Mouse (Mus musculus) neural tube, embryonic 13.5 days (tissue): ENCODE data around the gene Fthl17c. TPM values are rescaled to one million over a fixed set of nuclear protein-coding genes. Genes with fewer than 3 reads are reported as not detected.
"Not testable (repeated sequence)": the region's sequence is repeated elsewhere in the genome, so short reads cannot be mapped to it uniquely, and the experiment has no call there.

Source experiments
- ATAC-seq: fragments of 200-750 bp; cut with Nextera tagmentation; 2 replicates; pipeline ENCODE4 v1.8.0; 2017; ENCODE audit warnings: low read depth, mild to moderate bottlenecking, moderate TSS enrichment, moderate library complexity
- H3K27ac ChIP-seq: fragments of 300-500 bp; sonication (generic); replicated peaks from 2 replicates; pipeline ENCODE4 v1.5.1; 2015; ENCODE audit warnings: moderate library complexity, mild to moderate bottlenecking, inconsistent platforms
- H3K27me3 ChIP-seq: fragments of 300-500 bp; sonication (generic); 2 replicates; pipeline ENCODE4 v1.6.1; 2015; ENCODE audit warnings: mild to moderate bottlenecking, inconsistent platforms
- H3K36me3 ChIP-seq: fragments of 300-500 bp; sonication (generic); 2 replicates; pipeline ENCODE4 v1.6.1; 2015; ENCODE audit warnings: mild to moderate bottlenecking, inconsistent platforms
- H3K4me1 ChIP-seq: fragments of 300-500 bp; sonication (generic); replicated peaks from 2 replicates; pipeline ENCODE4 v1.6.1; 2015; ENCODE audit warnings: inconsistent platforms
- H3K4me2 ChIP-seq: fragments of 300-500 bp; sonication (generic); 2 replicates; pipeline ENCODE4 v1.6.1; 2015; ENCODE audit warnings: inconsistent platforms, mild to moderate bottlenecking, moderate library complexity
- H3K4me3 ChIP-seq: fragments of 300-500 bp; sonication (generic); 2 replicates; pipeline ENCODE4 v1.5.1; 2015; ENCODE audit warnings: mild to moderate bottlenecking, inconsistent platforms
- H3K9ac ChIP-seq: fragments of 300-500 bp; sonication (generic); 2 replicates; pipeline ENCODE4 v1.6.1; 2015; ENCODE audit warnings: moderate library complexity, mild to moderate bottlenecking, inconsistent platforms
- H3K9me3 ChIP-seq: fragments of 300-500 bp; sonication (generic); 2 replicates; pipeline ENCODE4 v1.6.1; 2016; ENCODE audit warnings: inconsistent platforms
- WGBS: fragments of 180-500 bp; shearing (Covaris S2); methylation state at CpG from one replicate; pipeline ENCODE4 v1.1.7; 2015; 5-methylcytosine and 5-hydroxymethylcytosine counted together
- polyA plus RNA-seq: library from polyadenylated mRNA; unstranded; fragments of >200 nt; fragmentation: Nextera tagmentation; extraction: Ambion mirVana; gene quantifications from 2 replicates; pipeline ENCODE4 v1.2.1, GENCODE M21; 2015

The Fthl17c gene
- polyA plus RNA-seq, result not detected in 2 replicates

DNA sequence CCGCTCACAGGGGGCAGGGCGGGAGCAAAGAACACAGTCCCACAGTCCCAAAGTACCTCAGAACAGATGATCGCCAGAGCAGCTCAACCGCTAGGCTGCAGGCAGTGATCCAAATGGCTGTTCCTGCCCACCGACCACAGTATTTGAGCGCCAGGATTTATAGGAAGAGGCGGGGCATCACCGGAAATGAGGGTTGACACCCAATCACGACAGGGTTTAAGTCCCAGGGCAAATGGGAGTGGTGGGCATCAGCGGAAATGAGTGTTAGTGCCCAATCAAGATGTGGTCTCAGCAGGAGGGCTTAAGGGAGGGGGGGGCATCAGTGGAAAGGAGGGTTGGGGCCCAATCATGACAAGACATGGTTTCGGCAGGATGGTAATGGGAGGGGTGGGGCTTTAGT, at the start of gene Fthl17c:
Fthl17c (minus strand) TSS at position 101 of the 400 bp plus-strand sequence.
- not testable (repeated sequence) for H3K27ac ChIP-seq, H3K27me3 ChIP-seq, H3K4me1 ChIP-seq, H3K36me3 ChIP-seq, H3K4me2 ChIP-seq, ATAC-seq, H3K9ac ChIP-seq, H3K9me3 ChIP-seq, H3K4me3 ChIP-seq
- WGBS, result no CpG with 5 or more reads among the region's 11 CpGs

DNA sequence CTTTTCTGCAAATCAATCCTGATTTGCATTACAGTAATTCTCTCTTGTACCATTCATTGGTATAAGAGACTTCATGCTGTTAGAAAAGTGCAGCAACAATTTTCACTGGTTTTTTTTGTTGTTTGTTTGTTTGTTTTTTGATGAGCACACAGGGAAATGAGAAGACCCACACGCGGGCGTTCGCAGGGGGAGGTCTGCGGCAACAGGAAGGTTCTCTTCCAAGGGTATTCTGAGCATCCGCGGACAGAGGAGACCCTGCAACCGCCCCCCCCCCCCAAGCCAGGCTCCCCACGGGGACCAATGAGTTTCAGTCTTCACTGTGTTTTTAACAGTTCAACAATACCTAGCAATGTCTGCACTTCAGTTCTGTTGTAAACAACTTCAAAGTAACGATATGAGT, 43.1 kb upstream of the Fthl17c start:
- no peak overlapping the region for H3K4me2 ChIP-seq
- 61% methylated on average over 10 of the region's 10 CpGs for WGBS
- H3K27ac ChIP-seq, result no peak overlapping the region
- no peak overlapping the region for H3K4me3 ChIP-seq
- H3K27me3 ChIP-seq, result no peaks in the 10 kb centered on the region
- H3K9me3 ChIP-seq, result no peaks in the 10 kb centered on the region
- H3K9ac ChIP-seq, result no peak overlapping the region
- no peaks in the 10 kb centered on the region for H3K4me1 ChIP-seq
- no peak for ATAC-seq
- no peaks in the 10 kb centered on the region for H3K36me3 ChIP-seq

DNA sequence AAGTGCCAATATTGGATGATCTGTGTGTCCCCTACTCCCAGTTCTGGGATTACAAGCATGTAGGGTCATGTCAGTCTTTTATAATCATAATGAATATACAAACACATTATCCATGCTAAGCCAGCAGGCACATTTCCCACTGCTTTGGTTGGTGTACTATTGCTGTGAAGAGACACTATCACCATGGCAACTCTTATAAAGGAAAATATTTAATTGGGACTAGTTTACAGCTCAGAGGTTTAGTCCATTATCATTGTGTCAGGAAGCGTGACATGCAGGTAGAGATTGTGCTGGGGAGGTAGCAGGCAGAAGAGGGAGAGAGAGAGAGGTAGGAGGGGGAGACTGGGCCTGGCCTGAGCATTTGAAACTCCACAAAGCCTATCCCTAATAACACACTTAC, 39.7 kb upstream of the Fthl17c start:
- no peak overlapping the region for H3K4me2 ChIP-seq
- ATAC-seq, result no peak
- no peak overlapping the region for H3K4me3 ChIP-seq
- H3K9me3 ChIP-seq, result no peaks in the 10 kb centered on the region
- H3K36me3 ChIP-seq, result no peaks in the 10 kb centered on the region
- 63% methylated on average over 1 of the region's 1 CpGs for WGBS
- no peaks in the 10 kb centered on the region for H3K27me3 ChIP-seq
- no peak overlapping the region for H3K27ac ChIP-seq
- H3K4me1 ChIP-seq, result no peaks in the 10 kb centered on the region
- H3K9ac ChIP-seq, result no peak overlapping the region

DNA sequence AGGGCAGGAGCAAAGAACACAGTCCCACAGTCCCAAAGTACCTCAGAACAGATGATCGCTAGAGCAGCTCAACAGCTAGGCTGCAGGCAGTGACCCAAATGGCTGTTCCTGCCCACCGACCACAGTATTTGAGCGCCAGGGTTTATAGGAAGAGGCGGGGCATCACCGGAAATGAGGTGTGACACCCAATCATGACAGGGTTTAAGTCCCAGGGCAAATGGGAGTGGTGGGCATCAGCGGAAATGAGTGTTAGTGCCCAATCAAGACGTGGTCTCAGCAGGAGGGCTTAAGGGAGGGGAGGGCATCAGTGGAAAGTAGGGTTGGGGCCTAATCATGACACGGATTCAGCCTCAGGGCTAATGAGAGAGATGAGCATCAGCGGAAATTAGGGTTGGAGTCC, 10.3 kb upstream of the Fthl17c start, which contains the start of gene Fthl17d:
Fthl17d (minus strand) TSS at position 101 of the 400 bp plus-strand sequence.
- not testable (repeated sequence) for H3K9ac ChIP-seq, H3K27ac ChIP-seq, H3K4me3 ChIP-seq, H3K4me2 ChIP-seq, H3K36me3 ChIP-seq, H3K4me1 ChIP-seq, H3K27me3 ChIP-seq, ATAC-seq, H3K9me3 ChIP-seq
- WGBS, result no CpG with 5 or more reads among the region's 9 CpGs

DNA sequence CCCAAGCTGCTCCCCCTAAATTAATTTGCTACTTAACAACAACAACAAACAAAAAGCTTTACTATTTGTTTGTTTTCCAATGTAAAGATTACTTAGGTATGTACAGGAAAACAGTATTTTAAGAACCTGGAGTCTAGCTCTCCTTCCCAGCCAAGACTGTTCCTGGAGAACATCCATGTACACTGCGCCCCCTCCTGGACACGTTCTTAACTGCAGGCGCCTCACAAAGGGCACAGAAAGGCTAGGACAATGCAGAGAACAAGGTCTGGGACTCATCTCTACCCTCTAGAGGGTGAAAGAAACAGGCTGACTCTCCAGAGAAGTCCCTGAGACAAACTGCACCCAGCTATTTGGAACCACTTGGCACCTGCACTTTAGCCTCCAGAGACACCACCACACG, 11.7 kb downstream of the Fthl17c start:
- not testable (repeated sequence) for H3K9ac ChIP-seq, H3K4me3 ChIP-seq, H3K36me3 ChIP-seq, ATAC-seq, H3K27me3 ChIP-seq, H3K9me3 ChIP-seq, H3K27ac ChIP-seq, H3K4me1 ChIP-seq, H3K4me2 ChIP-seq
- 38% methylated on average over 4 of the region's 4 CpGs for WGBS

DNA sequence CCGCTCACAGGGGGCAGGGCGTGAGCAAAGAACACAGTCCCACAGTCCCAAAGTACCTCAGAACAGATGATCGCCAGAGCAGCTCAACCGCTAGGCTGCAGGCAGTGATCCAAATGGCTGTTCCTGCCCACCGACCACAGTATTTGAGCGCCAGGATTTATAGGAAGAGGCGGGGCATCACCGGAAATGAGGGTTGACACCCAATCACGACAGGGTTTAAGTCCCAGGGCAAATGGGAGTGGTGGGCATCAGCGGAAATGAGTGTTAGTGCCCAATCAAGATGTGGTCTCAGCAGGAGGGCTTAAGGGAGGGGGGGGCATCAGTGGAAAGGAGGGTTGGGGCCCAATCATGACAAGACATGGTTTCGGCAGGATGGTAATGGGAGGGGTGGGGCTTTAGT, 13.5 kb downstream of the Fthl17c start, which contains the start of gene Fthl17b:
Fthl17b (minus strand) TSS at position 101 of the 400 bp plus-strand sequence.
- H3K9me3 ChIP-seq, ATAC-seq, H3K36me3 ChIP-seq, H3K4me3 ChIP-seq, H3K4me2 ChIP-seq, H3K27me3 ChIP-seq, H3K27ac ChIP-seq, H3K4me1 ChIP-seq, H3K9ac ChIP-seq: not testable (repeated sequence)
- WGBS, result 95% methylated on average over 5 of the region's 11 CpGs

DNA sequence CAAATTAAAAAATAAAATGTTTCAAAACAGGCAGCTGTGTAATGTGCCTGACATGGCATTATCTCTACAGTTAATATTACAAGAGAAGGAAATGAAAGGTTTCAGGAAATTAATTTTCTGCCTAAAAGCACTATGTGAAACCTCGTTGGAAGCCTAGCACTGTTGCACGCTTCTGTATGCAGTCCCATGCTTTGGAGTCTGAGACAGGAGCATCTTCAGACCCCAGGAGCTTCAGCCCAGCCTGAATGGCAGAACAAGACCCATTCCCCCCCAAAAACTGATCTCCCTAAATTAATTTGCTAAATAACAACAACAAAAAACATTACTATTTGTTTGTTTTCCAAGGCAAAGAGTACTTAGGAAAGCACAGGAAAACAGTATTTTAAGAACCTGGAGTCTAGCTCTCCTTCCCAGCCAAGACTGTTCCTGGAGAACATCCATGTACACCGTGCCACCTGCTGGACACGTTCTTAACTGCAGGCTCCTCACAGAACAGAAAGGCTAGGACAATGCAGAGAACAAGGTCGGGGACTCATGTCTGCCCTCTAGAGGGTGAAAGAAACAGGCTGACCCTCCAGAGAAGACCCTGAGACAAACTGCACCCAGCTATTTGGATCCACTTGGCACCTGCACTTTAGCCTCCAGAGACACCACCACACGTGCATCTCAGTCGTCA, 28.1 kb downstream of the Fthl17c start:
- not testable (repeated sequence) for H3K4me1 ChIP-seq
- ATAC-seq, result peak; percentile 84; the same call in 1 of the 2 replicates
- 22% methylated on average over 7 of the region's 7 CpGs for WGBS

DNA sequence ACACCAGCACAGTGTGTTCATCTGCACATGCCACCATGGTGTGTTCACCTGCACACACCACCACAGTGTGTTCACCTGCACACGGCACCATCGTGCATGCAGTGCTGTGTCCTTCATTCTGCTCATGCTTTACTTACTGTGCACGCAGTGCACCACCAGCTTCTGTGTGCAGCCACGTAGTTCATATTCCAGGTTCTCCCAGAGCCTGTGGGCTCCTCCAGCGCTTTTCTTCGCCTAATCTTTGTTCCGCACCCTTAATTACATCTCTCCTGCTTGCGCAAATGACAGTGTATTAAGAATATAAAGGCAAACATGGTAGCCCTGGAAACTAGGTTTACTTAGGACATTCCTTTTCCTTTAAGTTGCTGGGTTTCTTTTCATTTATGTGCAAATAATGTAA, 32.3 kb downstream of the Fthl17c start:
- Histone ChIP-seq H3K4me3 (no peak overlapping the region), H3K36me3 (no peaks in the 10 kb centered on the region), H3K27me3 (no peaks in the 10 kb centered on the region), H3K9me3 (no peaks in the 10 kb centered on the region), H3K9ac (no peak overlapping the region), H3K4me1 (no peaks in the 10 kb centered on the region), H3K4me2 (no peak overlapping the region), H3K27ac (no peak overlapping the region)
- ATAC-seq, result no peak
- 80% methylated on average over 8 of the region's 8 CpGs for WGBS

More for the DNA sequence above, 28.1 kb downstream of the Fthl17c start:
- H3K9me3 ChIP-seq, H3K36me3 ChIP-seq, H3K4me2 ChIP-seq, H3K27me3 ChIP-seq, H3K27ac ChIP-seq, H3K4me3 ChIP-seq, H3K9ac ChIP-seq: not testable (repeated sequence)

DNA sequence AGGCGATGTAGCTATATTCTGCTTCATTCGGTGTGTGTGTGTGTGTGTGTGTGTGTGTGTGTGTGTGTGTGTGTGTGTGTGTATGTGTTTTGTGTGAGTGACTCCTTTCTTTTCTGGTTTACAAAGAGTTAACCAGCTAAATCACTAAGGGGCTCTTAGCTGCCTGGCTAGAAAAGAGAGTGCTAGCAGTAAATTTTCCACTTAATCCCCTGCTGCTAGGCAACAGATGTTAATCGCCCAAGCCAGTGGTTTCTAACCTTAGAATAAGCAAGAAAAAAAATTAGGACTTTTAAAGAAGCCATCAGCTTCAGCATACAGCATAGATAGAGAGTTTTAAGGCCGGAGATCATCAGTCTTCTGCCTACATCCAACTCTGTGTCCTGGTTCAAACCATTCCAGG, 49.1 kb downstream of the Fthl17c start:
- Histone ChIP-seq H3K4me2 (no peak overlapping the region), H3K36me3 (no peaks in the 10 kb centered on the region), H3K4me3 (no peak overlapping the region), H3K27ac (no peak overlapping the region), H3K4me1 (no peaks in the 10 kb centered on the region), H3K9me3 (no peaks in the 10 kb centered on the region), H3K27me3 (no peaks in the 10 kb centered on the region), H3K9ac (no peak overlapping the region)
- no peak for ATAC-seq
- 29% methylated on average over 4 of the region's 4 CpGs for WGBS

Other genes starting within 250 kb of the Fthl17c start
- gene Ssx9, start 228.1 kb downstream of the Fthl17c start, polyA plus RNA-seq, result not detected in 2 replicates
- gene Ssxb5, start 172.9 kb downstream of the Fthl17c start, polyA plus RNA-seq, result not detected in 2 replicates
- gene Gm6592, start 132.6 kb downstream of the Fthl17c start, polyA plus RNA-seq, result not detected in 2 replicates
- gene Gm5751, start 102.3 kb downstream of the Fthl17c start, polyA plus RNA-seq, result not detected in 2 replicates
- gene B630019K06Rik, start 84.2 kb downstream of the Fthl17c start, polyA plus RNA-seq, result 17.5 and 20.7 TPM in 2 replicates
- not detected in 2 replicates for gene Fthl17b, start 13.6 kb downstream of the Fthl17c start, polyA plus RNA-seq
- not detected in 2 replicates for gene Fthl17d, start 10.2 kb upstream of the Fthl17c start, polyA plus RNA-seq
- not detected in 2 replicates for gene Fthl17e, start 56.9 kb upstream of the Fthl17c start, polyA plus RNA-seq
- not detected in 2 replicates for gene Fthl17f, start 86.5 kb upstream of the Fthl17c start, polyA plus RNA-seq
- not detected in 2 replicates for gene 4930402K13Rik, start 128.0 kb upstream of the Fthl17c start, polyA plus RNA-seq
- 1.7 and 1.8 TPM in 2 replicates for gene Lancl3, start 223.3 kb upstream of the Fthl17c start, polyA plus RNA-seq